8 mouse cellular contexts compared by ENCODE assay signal in genomic region chr3:134190046-134190445, GRCm38 (mm10). TPM values are rescaled to one million over a fixed set of nuclear protein-coding genes. Genes with fewer than 3 reads are reported as not detected.
DNase-seq lines count a peak whose midpoint lies in the region; ATAC-seq lines count a peak whose summit lies in the region.

No protein-coding gene starts in this region.

- no peak overlapping the region for H3K27ac ChIP-seq in intestine, embryonic 16.5 days (ENCODE audit: low read length)
- H3K27ac ChIP-seq in neural tube, embryonic 14.5 days (ENCODE audit: low read depth, low read length) = no peak overlapping the region

- H3K4me1 ChIP-seq in intestine, embryonic 16.5 days (ENCODE audit: control insufficient read depth, insufficient read depth, low read length) = no peaks in the 10 kb centered on the region
- H3K4me1 ChIP-seq in neural tube, embryonic 14.5 days (ENCODE audit: control insufficient read depth, insufficient read depth, low read length) = no peaks in the 10 kb centered on the region

- no peaks in the 10 kb centered on the region for H3K9me3 ChIP-seq in intestine, embryonic 16.5 days (ENCODE audit: control insufficient read depth, low read length)
- H3K9me3 ChIP-seq in neural tube, embryonic 14.5 days (ENCODE audit: control insufficient read depth, low read length) = no peaks in the 10 kb centered on the region

- DNase-seq in adrenal gland, postnatal 14 days = peak; percentile 3
- DNase-seq in adrenal gland, postnatal 36 days = no peak
- DNase-seq in right cerebral cortex, postnatal 4 days = peak; percentile 11
- no peak for DNase-seq in right cerebral cortex, adult 18-20 months
- DNase-seq in cerebellum, adult 11-12 months = no peak
- DNase-seq in cerebellum, adult 8-10 months = no peak

- H3K36me3 ChIP-seq in intestine, embryonic 16.5 days (ENCODE audit: control insufficient read depth, insufficient read depth, low read length) = no peaks in the 10 kb centered on the region
- no peaks in the 10 kb centered on the region for H3K36me3 ChIP-seq in neural tube, embryonic 14.5 days (ENCODE audit: control insufficient read depth, insufficient read depth, low read length)

- H3K9ac ChIP-seq in intestine, embryonic 16.5 days (ENCODE audit: low read depth, low read length) = no peak overlapping the region
- no peak overlapping the region for H3K9ac ChIP-seq in neural tube, embryonic 14.5 days (replicated peaks; ENCODE audit: low read depth, low read length)

- H3K4me3 ChIP-seq in intestine, embryonic 16.5 days (ENCODE audit: low read length) = peak overlapping the region; percentile 18
- H3K4me3 ChIP-seq in neural tube, embryonic 14.5 days (ENCODE audit: low read depth, low read length) = peak overlapping the region; percentile 3; the same call in 1 of the 2 replicates

- WGBS in intestine, embryonic 16.5 days = 38% methylated on average over 11 of the region's 11 CpGs
- 31% methylated on average over 11 of the region's 11 CpGs for WGBS in neural tube, embryonic 14.5 days

- peak; percentile 84 for ATAC-seq in intestine, embryonic 16.5 days
- peak; percentile 80 for ATAC-seq in neural tube, embryonic 14.5 days (ENCODE audit: low read depth)

- peak overlapping the region; percentile 28; the same call in 1 of the 2 replicates for H3K4me2 ChIP-seq in intestine, embryonic 16.5 days (ENCODE audit: low read depth, low read length)
- peak overlapping the region; percentile 51 for H3K4me2 ChIP-seq in neural tube, embryonic 14.5 days (ENCODE audit: low read depth, low read length)

- no peaks in the 10 kb centered on the region for H3K27me3 ChIP-seq in intestine, embryonic 16.5 days (replicated peaks; ENCODE audit: control insufficient read depth, insufficient read depth, low read length)
- H3K27me3 ChIP-seq in neural tube, embryonic 14.5 days (ENCODE audit: control insufficient read depth, insufficient read depth, low read length) = no peaks in the 10 kb centered on the region

RNA-seq across cellular contexts. Expression of gene Cxxc4, which starts 46.2 kb away (rescaled TPM):
- 5.8 and 8.0 TPM in 2 replicates for total RNA-seq in adrenal gland, postnatal 14 days (2021)
- total RNA-seq in adrenal gland, postnatal 36 days (2021) = 1 to 10 TPM; 4.4 to 4.7 TPM
- 2.3 and 2.4 TPM in 2 replicates for polyA plus RNA-seq in intestine, embryonic 16.5 days (2015; fragmentation: Nextera tagmentation; extraction: Ambion mirVana)
- polyA plus RNA-seq in neural tube, embryonic 14.5 days (2014; fragmentation: Nextera tagmentation; extraction: Ambion mirVana) = 41.5 and 43.9 TPM in 2 replicates

Comparison
In these comparisons a context has a peak if more than half of its experiments do, and no peak if none do; other contexts are left out.
1. DNase-seq: peak in adrenal gland, postnatal 14 days (single experiment) and right cerebral cortex, postnatal 4 days (single experiment); none in adrenal gland, postnatal 36 days (0 of 2), right cerebral cortex, adult 18-20 months (single experiment), cerebellum, adult 11-12 months (single experiment) and cerebellum, adult 8-10 months (single experiment).